Mouse (Mus musculus): ENCODE results near the gene Spc25.

DNA sequence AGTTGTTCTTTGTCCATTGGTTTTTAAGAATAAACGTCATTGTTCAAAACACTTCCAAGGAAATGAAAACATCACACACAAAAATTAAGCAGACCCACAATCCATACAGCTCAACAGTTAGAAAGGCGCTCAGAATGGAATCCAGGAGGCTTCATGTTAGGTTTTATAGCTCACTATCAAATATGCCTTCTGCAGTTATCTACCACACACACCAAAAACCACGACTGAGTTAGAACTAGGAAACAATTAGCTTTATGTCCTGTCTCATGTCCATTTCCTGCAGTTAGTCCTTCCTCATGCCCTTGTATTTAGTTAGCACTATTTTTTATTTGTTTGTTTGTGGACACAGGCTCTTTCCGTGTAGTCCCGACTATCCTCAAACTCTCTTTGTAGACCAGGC lies 14.9 kb downstream of the Spc25 start:
- TF ChIP-seq CTCF (IDR thresholded peaks at IDR 0.05; ENCODE audit: low read depth) (no peak), EP300 (IDR thresholded peaks at IDR 0.05; ENCODE audit: low read depth) (no peak)
